Mouse (Mus musculus) midbrain, embryonic 16.5 days (tissue): Measurements from ENCODE around the gene Gpr152. TPM values are rescaled to one million over a fixed set of nuclear protein-coding genes. Genes with fewer than 3 reads are reported as not detected.

Source experiments
- ATAC-seq: fragments of 200-750 bp; cut with Nextera tagmentation; 2 replicates; pipeline ENCODE4 v1.8.0; 2017; ENCODE audit warnings: moderate TSS enrichment
- H3K27ac ChIP-seq: fragments of 300-500 bp; sonication (generic); 2 replicates; pipeline ENCODE4 v1.5.1; 2014; ENCODE audit warnings: mild to moderate bottlenecking, low read length, mixed read lengths
- H3K27me3 ChIP-seq: fragments of 300-500 bp; sonication (generic); 2 replicates; pipeline ENCODE4 v1.6.1; 2014; ENCODE audit warnings: low read depth, low read length, mixed read lengths; ENCODE audit not compliant: control insufficient read depth, insufficient read depth
- H3K36me3 ChIP-seq: fragments of 300-500 bp; sonication (generic); 2 replicates; pipeline ENCODE4 v1.6.1; 2014; ENCODE audit warnings: mild to moderate bottlenecking, low read length, moderate library complexity, mixed read lengths; ENCODE audit not compliant: control insufficient read depth, insufficient read depth
- H3K4me1 ChIP-seq: fragments of 300-500 bp; sonication (generic); 2 replicates; pipeline ENCODE4 v1.6.1; 2014; ENCODE audit warnings: mild to moderate bottlenecking, low read length, mixed read lengths; ENCODE audit not compliant: control insufficient read depth, insufficient read depth
- H3K4me2 ChIP-seq: fragments of 300-500 bp; sonication (generic); 2 replicates; pipeline ENCODE4 v1.6.1; 2014; ENCODE audit warnings: mild to moderate bottlenecking, low read length, mixed read lengths
- H3K4me3 ChIP-seq: fragments of 300-500 bp; sonication (generic); 2 replicates; pipeline ENCODE4 v1.5.1; 2014; ENCODE audit warnings: low read depth, mild to moderate bottlenecking, low read length, moderate library complexity, mixed read lengths
- H3K9ac ChIP-seq: fragments of 300-500 bp; sonication (generic); 2 replicates; pipeline ENCODE4 v1.6.1; 2014; ENCODE audit warnings: low read depth, low read length, mixed read lengths
- H3K9me3 ChIP-seq: fragments of 300-500 bp; sonication (generic); replicated peaks from 2 replicates; pipeline ENCODE4 v1.6.1; 2014; ENCODE audit warnings: mild to moderate bottlenecking, low read length, mixed read lengths; ENCODE audit not compliant: control insufficient read depth, poor library complexity, severe bottlenecking
- WGBS: fragments of 180-500 bp; shearing (Covaris S2); extraction: QIAGEN DNeasy Blood & Tissue Kit; methylation state at CpG from one replicate; pipeline ENCODE4 v1.1.7; 2014; 5-methylcytosine and 5-hydroxymethylcytosine counted together
- polyA plus RNA-seq: library from polyadenylated mRNA; unstranded; fragments of >200 nt; fragmentation: Nextera tagmentation; extraction: Ambion mirVana; gene quantifications from 2 replicates; pipeline ENCODE4 v1.2.1, GENCODE M21; 2015

Gene Gpr152
- polyA plus RNA-seq, 1 experiment from 2014 or later = 0.09 TPM

DNA sequence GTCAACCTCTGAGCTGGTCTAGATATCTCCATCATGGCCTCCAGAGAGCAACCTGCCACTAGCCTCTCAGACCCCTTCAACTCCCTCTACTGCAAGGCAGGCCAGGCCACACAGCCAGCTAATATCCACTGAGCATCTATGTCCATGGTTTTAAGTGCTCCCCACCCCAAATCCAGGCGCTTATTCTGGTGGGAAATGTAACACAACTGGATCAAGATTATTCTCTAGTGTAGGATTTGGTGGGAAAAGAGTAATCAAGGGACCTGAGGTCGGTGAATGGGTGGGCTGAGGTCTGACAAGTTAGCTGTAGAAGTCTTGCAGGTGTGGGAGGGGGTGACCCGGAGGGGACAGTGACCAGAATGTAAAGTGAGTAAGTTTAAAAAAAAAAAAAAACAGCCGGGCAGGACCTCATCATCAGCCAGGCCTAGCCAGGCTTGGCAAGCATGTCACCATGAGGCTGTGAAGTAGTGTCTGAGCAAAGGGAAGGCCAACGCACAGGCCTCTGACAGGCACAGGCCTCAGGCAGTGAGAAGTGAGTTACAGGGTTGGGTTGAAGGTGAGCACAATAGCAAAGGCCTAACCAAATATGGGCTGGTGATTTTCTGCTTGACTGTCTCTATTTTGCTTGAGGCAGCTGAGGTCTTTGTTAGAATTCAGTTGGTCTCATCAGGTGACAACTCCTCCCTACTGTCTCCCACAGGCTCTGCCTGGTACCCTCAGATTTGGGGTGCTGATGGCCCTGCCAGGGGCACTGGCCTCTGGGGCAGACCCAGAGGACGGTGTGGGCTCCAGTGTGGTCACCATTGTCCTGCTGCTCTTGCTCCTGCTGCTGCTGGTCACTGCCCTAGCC, 15.9 kb downstream of the Gpr152 start:
- Histone ChIP-seq H3K27me3 (no peaks in the 10 kb centered on the region), H3K9ac (no peak overlapping the region), H3K4me3 (no peak overlapping the region), H3K9me3 (no peaks in the 10 kb centered on the region), H3K36me3 (peaks cover 32% of the 10 kb centered on the region), H3K4me1 (no peaks in the 10 kb centered on the region), H3K27ac (no peak overlapping the region), H3K4me2 (no peak overlapping the region)
- ATAC-seq = no peak
- WGBS = 73% methylated on average over 6 of the region's 6 CpGs

DNA sequence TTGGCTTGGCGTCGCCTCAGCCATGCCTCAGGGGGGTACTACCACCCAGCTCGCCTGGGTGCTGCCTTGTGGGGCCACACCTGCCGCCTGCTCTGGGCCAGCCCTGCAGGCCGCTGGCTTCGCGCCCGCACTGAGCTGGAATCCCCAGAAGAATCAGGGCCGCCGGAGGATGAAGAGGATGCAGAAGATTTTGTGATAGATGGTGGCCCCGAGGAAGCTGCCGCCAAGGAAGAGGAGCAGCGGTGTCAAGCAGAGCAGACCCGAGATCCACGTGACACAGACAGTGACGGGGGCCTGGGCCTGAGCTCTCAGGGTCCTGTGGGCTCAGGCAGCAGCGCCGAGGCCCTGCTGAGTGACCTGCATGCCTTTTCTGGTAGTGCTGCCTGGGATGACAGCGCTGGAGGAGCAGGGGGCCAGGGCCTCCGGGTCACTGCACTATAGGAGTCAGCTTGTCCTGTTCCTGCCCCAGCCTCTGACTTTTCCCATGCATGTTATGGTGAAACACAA, 16.5 kb downstream of the Gpr152 start:
- Histone ChIP-seq H3K4me3 (no peak overlapping the region), H3K9ac (no peak overlapping the region), H3K27me3 (no peaks in the 10 kb centered on the region), H3K9me3 (no peaks in the 10 kb centered on the region), H3K4me1 (no peaks in the 10 kb centered on the region), H3K27ac (no peak overlapping the region), H3K4me2 (no peak overlapping the region), H3K36me3 (peaks cover 30% of the 10 kb centered on the region)
- ATAC-seq = no peak
- 63% methylated on average over 20 of the region's 20 CpGs for WGBS

DNA sequence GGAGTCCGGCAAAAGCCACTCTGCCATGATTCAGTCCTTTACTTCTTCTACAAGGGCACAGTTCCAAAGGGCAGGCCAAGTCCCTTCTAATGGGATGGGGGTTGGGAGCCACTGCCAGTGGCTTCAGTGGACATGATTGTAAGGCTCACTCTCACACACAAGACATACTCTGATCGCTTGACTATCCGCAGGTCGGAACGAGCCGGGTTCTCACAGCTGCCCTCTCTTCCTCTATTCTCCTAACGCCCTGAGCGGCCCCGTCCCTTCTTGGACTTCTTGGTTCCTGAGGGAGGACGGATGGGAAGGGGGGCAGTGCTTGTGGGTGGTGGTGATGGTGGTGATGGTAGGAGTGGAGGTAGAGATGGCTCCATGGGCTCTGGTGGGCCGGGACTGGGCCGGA, 17.2 kb downstream of the Gpr152 start:
- H3K27me3 ChIP-seq = no peaks in the 10 kb centered on the region
- peaks cover 30% of the 10 kb centered on the region for H3K36me3 ChIP-seq
- 94% methylated on average over 12 of the region's 12 CpGs for WGBS
- H3K9me3 ChIP-seq = no peaks in the 10 kb centered on the region
- no peak overlapping the region for H3K4me2 ChIP-seq
- no peak overlapping the region for H3K9ac ChIP-seq
- H3K4me3 ChIP-seq = no peak overlapping the region
- ATAC-seq = no peak
- H3K27ac ChIP-seq = no peak overlapping the region
- no peaks in the 10 kb centered on the region for H3K4me1 ChIP-seq

DNA sequence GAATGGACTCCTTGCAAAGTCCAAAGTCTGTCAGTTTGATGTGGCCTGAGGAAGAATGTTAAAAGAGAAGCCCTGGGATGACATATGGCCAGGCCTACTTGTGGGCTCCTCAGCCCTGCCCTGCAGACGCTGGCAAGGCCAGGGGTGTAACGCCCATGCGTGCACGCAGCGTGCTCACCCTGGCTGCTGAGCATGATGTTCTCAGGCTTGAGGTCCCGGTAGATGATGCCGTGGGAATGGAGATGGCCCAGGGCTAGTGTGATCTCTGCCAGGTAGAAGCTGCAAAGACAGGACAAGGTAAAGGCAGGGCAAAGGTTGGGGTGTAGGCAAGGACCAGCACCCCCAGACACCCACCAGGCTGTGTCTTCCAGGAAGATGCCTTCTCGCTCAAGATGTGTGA, 19.5 kb downstream of the Gpr152 start:
- no peak overlapping the region for H3K9ac ChIP-seq
- ATAC-seq = no peak
- H3K27ac ChIP-seq = no peak overlapping the region
- H3K4me2 ChIP-seq = no peak overlapping the region
- H3K27me3 ChIP-seq = no peaks in the 10 kb centered on the region
- H3K36me3 ChIP-seq = peaks cover 30% of the 10 kb centered on the region
- H3K9me3 ChIP-seq = no peaks in the 10 kb centered on the region
- H3K4me3 ChIP-seq = no peak overlapping the region
- 97% methylated on average over 8 of the region's 8 CpGs for WGBS
- H3K4me1 ChIP-seq = peaks cover 13% of the 10 kb centered on the region

DNA sequence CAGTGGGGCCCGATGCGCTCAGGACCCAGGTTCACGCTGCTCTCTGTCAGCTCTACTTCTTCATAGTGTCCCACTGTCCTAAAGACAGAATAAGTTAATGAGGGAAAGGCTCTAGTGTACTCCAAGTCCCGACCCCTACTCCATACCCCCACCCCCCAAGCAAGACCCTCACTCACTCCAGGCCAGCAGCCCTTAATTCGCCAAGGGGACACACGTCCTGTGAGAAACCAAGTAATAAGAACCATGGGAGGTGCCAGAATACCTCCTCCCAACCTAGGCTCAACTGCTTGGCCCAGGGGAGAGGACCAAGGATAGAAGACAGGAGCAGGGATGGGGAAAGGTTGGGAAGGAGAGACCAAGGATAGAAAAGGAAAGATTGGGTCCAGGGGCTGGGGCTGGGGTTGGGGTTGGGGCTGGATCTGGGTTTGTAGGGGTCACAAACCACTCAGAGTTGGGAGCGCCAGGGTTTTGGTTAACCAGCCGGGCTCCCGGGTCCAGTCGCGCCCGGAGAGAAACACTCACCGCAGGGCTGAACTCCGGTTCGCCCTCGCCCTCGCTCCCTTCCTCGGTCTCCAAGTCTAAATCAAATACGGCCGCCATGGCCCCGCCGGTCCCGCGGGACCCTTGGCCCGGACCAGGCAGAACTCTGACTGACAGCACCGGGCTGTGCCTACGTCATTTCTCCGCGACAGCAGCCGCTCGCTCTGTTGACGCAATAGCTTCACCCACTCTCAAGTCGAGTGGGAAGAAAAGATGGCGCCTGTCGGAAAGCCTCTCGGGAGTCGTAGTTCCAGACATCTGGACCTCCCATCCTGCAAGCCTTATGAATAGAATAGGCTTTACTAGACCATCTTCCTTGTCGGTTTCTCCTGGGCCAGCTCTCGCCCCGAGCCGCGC, 23.3 kb downstream of the Gpr152 start, which contains the start of gene Rps6kb2:
Gene Rps6kb2 (minus strand): TSS at position 709 of the 897 bp plus-strand sequence.
- H3K4me1 ChIP-seq = peaks cover 15% of the 10 kb centered on the region
- H3K27me3 ChIP-seq = no peaks in the 10 kb centered on the region
- 6% methylated on average over 42 of the region's 42 CpGs for WGBS
- ATAC-seq = peak; percentile 86
- H3K4me2 ChIP-seq = peak within 1 kb of the TSS; percentile 91
- peak within 1 kb of the TSS; percentile 87 for H3K27ac ChIP-seq
- H3K4me3 ChIP-seq = peak within 1 kb of the TSS; percentile 77
- H3K36me3 ChIP-seq = peaks cover 15% of the 10 kb centered on the region
- peak within 1 kb of the TSS; percentile 75 for H3K9ac ChIP-seq
- no peaks in the 10 kb centered on the region for H3K9me3 ChIP-seq

DNA sequence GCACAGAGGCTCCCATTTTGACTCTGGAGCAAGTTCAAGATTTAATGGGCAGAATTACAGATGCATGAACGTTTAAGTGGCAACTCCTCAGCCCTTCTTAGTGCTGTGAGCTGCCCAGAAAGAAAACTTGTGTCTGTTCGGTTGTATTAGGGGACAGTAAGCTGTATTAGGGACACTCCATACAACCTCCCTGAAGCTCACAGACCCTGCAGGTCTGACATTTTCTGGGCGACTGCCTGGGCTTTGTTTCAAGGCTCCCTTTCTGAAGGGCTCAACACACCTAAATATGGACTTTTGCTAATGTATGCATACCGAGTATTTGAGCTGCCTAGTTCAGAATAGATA, 23.9 kb downstream of the Gpr152 start:
- peaks cover 12% of the 10 kb centered on the region for H3K36me3 ChIP-seq
- H3K9ac ChIP-seq = peak overlapping the region; percentile 75
- peak; percentile 26 for ATAC-seq
- WGBS = 29% methylated on average over 4 of the region's 4 CpGs
- peak overlapping the region; percentile 91 for H3K4me2 ChIP-seq
- no peaks in the 10 kb centered on the region for H3K27me3 ChIP-seq
- peaks cover 15% of the 10 kb centered on the region for H3K4me1 ChIP-seq
- H3K4me3 ChIP-seq = peak overlapping the region; percentile 77
- no peaks in the 10 kb centered on the region for H3K9me3 ChIP-seq
- peak overlapping the region; percentile 87 for H3K27ac ChIP-seq

DNA sequence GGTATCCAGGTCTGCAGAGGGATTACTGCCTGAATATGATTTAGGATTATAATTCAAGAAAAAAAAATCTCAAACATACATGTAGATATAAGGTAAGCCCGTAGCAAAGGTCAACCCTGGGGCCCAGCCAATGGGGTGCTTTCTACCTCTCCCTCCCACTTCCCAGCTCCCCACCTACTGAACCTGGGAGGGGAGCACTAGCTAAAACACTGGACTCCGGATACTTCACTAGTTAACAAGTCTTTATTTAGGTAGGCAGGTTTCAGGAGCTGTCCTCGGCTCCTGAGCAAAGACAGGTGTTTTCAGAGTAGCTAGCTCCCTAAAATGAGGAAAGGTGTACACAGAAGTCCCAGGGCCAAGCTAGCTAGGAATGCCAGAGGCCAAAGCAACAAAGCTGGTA, 24.5 kb downstream of the Gpr152 start:
- Histone ChIP-seq H3K27ac (peak overlapping the region; percentile 87), H3K4me2 (no peak overlapping the region), H3K27me3 (no peaks in the 10 kb centered on the region), H3K9me3 (no peaks in the 10 kb centered on the region), H3K9ac (no peak overlapping the region), H3K36me3 (peaks cover 6% of the 10 kb centered on the region), H3K4me3 (no peak overlapping the region), H3K4me1 (peaks cover 15% of the 10 kb centered on the region)
- no peak for ATAC-seq
- 88% methylated on average over 3 of the region's 3 CpGs for WGBS

DNA sequence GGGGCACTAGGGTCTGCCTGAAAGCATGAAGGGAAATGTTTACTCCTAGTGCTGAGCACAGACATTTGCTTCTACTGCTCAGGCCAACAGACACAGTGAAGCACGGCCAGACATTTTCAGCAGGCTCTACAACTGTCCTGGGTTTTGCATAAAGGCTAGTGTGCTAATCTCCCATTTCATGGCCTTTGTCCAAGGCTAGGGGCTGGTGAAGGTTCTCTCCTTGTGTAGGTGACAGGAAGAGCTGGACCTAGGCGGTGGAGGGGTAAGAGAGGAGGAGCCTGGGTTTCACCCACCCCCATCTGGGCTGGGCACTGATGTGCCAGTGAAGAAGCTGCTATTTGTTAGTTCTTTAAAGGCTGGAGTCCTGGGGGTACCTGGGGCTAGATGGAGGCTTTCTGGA, 25.1 kb downstream of the Gpr152 start:
- no peak overlapping the region for H3K4me2 ChIP-seq
- no peak overlapping the region for H3K27ac ChIP-seq
- H3K9me3 ChIP-seq = no peaks in the 10 kb centered on the region
- H3K27me3 ChIP-seq = no peaks in the 10 kb centered on the region
- H3K4me1 ChIP-seq = peaks cover 15% of the 10 kb centered on the region
- H3K4me3 ChIP-seq = no peak overlapping the region
- 83% methylated on average over 2 of the region's 2 CpGs for WGBS
- H3K36me3 ChIP-seq = no peaks in the 10 kb centered on the region
- ATAC-seq = no peak
- H3K9ac ChIP-seq = no peak overlapping the region
